Mouse (Mus musculus) ES-Bruce4 (cell line): ENCODE measurements at regions not wholly inside any gene's neighbourhood (a gene's known extent, or its start where the extent isn't known, plus 50 kb on each side); places are given as distances from the start of the nearest gene placed in this dataset.

Experiments used
- CTCF ChIP-seq: IDR thresholded peaks from one replicate; pipeline ENCODE4 v1.8.1; 2011; ENCODE audit warnings: low read depth, low read length
- EP300 ChIP-seq: IDR thresholded peaks from 2 replicates; pipeline ENCODE4 v1.6.1; 2011; ENCODE audit warnings: low read depth, low read length; ENCODE audit not compliant: insufficient read depth

GRCm38 (mm10) chr10:117536769-117537599 is 92.3 kb upstream of the Cpm start:
- TF ChIP-seq CTCF (no peak), EP300 (no peak)
